Mouse (Mus musculus): ENCODE results near the gene Snap47.

DNA sequence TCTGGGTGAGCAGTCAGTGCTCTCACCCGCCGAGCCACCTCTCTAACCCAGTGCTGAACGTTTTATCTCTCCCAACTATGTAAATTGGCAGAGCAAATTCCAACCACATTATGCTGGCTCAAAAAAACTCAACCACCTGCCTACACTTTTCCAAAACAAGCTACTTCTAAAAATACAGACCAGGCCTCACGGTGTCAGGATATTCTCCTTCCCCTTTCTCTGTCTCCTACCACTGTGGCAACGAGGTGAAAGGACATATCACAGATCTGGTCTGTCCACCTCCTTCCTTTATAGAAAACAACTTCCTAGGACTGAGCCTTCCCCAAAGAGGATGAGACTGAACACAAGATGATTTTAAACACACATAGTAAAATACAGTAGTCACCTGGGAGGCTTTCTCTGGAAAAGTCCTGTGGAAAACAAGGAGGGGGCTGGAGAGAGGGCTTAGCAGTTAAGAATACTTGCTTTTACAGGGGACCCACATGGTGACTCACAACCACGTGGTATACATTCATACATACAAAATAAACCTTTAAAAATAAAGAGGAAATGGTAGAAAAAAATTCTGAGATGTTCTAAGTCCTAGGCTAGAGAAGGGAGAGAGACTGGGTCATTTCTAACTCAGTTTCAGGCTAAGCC is 45.8 kb upstream of the Snap47 start:
- TF ChIP-seq CTCF (IDR thresholded peaks at IDR 0.05; ENCODE audit: insufficient read depth, low read length): no peak
- TF ChIP-seq POLR2A (IDR thresholded peaks at IDR 0.05; ENCODE audit: borderline replicate concordance, extremely low read depth, low read depth, low read length): no peak
